ENCODE assay signal across 9 mouse cellular contexts in genomic region chr8:105544544-105545205, GRCm38 (mm10). TPM values are rescaled to one million over a fixed set of nuclear protein-coding genes. Genes with fewer than 3 reads are reported as not detected.
DNase-seq lines count a peak whose midpoint lies in the region; ATAC-seq lines count a peak whose summit lies in the region.
"Had no signal": no experiment of that assay in that cellular context is flagged by ENCODE, and none has a peak within 500 bp of the region (broad histone marks: within the 10 kb centered on the region; RNA-seq: fewer than 3 reads in every experiment).

No protein-coding gene starts in this region.

- no peak for ATAC-seq in heart, embryonic 15.5 days (replicated peaks; ENCODE audit: insufficient number of reproducible peaks, insufficient read depth, low FRiP score, low read depth)
- ATAC-seq in CD4-positive, CD25-positive, alpha-beta regulatory T cell, adult 4 months = no peak
- ATAC-seq in forebrain, embryonic 13.5 days = no peak

- H3K9ac ChIP-seq in heart, embryonic 15.5 days = no peak overlapping the region
- H3K9ac ChIP-seq in forebrain, embryonic 13.5 days = no peak overlapping the region

- peak; percentile 64 for DNase-seq in kidney, adult 11 months
- no peak for DNase-seq in kidney, adult 18-20 months
- DNase-seq in adipocyte (ENCODE audit: low spot score) = peak; percentile 51
- peak; percentile 65 to 77 for DNase-seq in kidney, postnatal 4 days
- no peak for DNase-seq in retina, embryonic 14.5 days (ENCODE audit: low spot score)

- 28% methylated on average over 7 of the region's 7 CpGs for WGBS in heart, embryonic 15.5 days
- WGBS in forebrain, embryonic 13.5 days = 58% methylated on average over 7 of the region's 7 CpGs

- H3K36me3 ChIP-seq in heart, embryonic 15.5 days = peaks cover 2% of the 10 kb centered on the region; the same call in 1 of the 2 replicates
- peaks cover 6% of the 10 kb centered on the region; the same call in 1 of the 2 replicates for H3K36me3 ChIP-seq in forebrain, embryonic 13.5 days (ENCODE audit: poor library complexity, severe bottlenecking)

- H3K27ac ChIP-seq in heart, embryonic 15.5 days = peak overlapping the region; percentile 45; the same call in 1 of the 2 replicates
- no peak overlapping the region for H3K27ac ChIP-seq in forebrain, embryonic 13.5 days
- H3K27ac ChIP-seq: midbrain, embryonic 10.5 days had no signal

- H3K9me3 ChIP-seq in heart, embryonic 15.5 days (replicated peaks) = no peaks in the 10 kb centered on the region
- no peaks in the 10 kb centered on the region for H3K9me3 ChIP-seq in forebrain, embryonic 13.5 days (replicated peaks)
- H3K9me3 ChIP-seq: midbrain, embryonic 10.5 days had no signal

- H3K4me1 ChIP-seq in heart, embryonic 15.5 days (replicated peaks) = peaks cover 35% of the 10 kb centered on the region
- H3K4me1 ChIP-seq in forebrain, embryonic 13.5 days = no peaks in the 10 kb centered on the region
- H3K4me1 ChIP-seq: midbrain, embryonic 10.5 days had no signal

- no peak overlapping the region for H3K4me2 ChIP-seq in heart, embryonic 15.5 days
- no peak overlapping the region for H3K4me2 ChIP-seq in forebrain, embryonic 13.5 days

- no peak overlapping the region for H3K4me3 ChIP-seq in heart, embryonic 15.5 days
- H3K4me3 ChIP-seq in forebrain, embryonic 13.5 days = no peak overlapping the region
- H3K4me3 ChIP-seq: midbrain, embryonic 10.5 days had no signal

- no peaks in the 10 kb centered on the region for H3K27me3 ChIP-seq in heart, embryonic 15.5 days
- H3K27me3 ChIP-seq in forebrain, embryonic 13.5 days = no peaks in the 10 kb centered on the region

RNA-seq across cellular contexts. Expression of gene Atp6v0d1, which starts 21.2 kb away (rescaled TPM):
- 50.0 and 63.3 TPM in 2 replicates for polyA plus RNA-seq in heart, embryonic 15.5 days (2015; fragmentation: Nextera tagmentation; extraction: Ambion mirVana)
- polyA plus RNA-seq in CD4-positive, CD25-positive, alpha-beta regulatory T cell, adult 4 months (2017; shearing (Covaris generic)) = 10 to 100 TPM; 33.7 to 36.8 TPM
- polyA plus RNA-seq in forebrain, embryonic 13.5 days (2015; fragmentation: Nextera tagmentation; extraction: Ambion mirVana) = 136 and 152 TPM in 2 replicates

RNA-seq across cellular contexts. Expression of gene Hsd11b2, which starts 26.1 kb away (rescaled TPM):
- 0.15 and 0.58 TPM in 2 replicates for polyA plus RNA-seq in heart, embryonic 15.5 days (2015; fragmentation: Nextera tagmentation; extraction: Ambion mirVana)
- polyA plus RNA-seq in CD4-positive, CD25-positive, alpha-beta regulatory T cell, adult 4 months (2017; shearing (Covaris generic)) = not detected
- 3.9 and 6.1 TPM in 2 replicates for polyA plus RNA-seq in forebrain, embryonic 13.5 days (2015; fragmentation: Nextera tagmentation; extraction: Ambion mirVana)

RNA-seq across cellular contexts. Expression of gene Zdhhc1, which starts 48.0 kb away (rescaled TPM):
- polyA plus RNA-seq in heart, embryonic 15.5 days (2015; fragmentation: Nextera tagmentation; extraction: Ambion mirVana) = 23.2 and 30.7 TPM in 2 replicates
- polyA plus RNA-seq in CD4-positive, CD25-positive, alpha-beta regulatory T cell, adult 4 months (2017; shearing (Covaris generic)) = 1 to 10 TPM in 1 of 2 experiments, under 1 TPM in 1; 0.97 to 1.5 TPM
- polyA plus RNA-seq in forebrain, embryonic 13.5 days (2015; fragmentation: Nextera tagmentation; extraction: Ambion mirVana) = 20.6 and 24.8 TPM in 2 replicates

Comparison
In these comparisons a context has a peak if more than half of its experiments do, and no peak if none do; other contexts are left out.
1. DNase-seq: peak in kidney, adult 11 months (single experiment), adipocyte (single experiment) and kidney, postnatal 4 days (2 of 2); none in kidney, adult 18-20 months (single experiment) and retina, embryonic 14.5 days (single experiment).